Mouse (Mus musculus): ENCODE measurements around the gene Cldn34a.
"Not testable (repeated sequence)": the region's sequence is repeated elsewhere in the genome, so short reads cannot be mapped to it uniquely, and the experiment has no call there.

The Cldn34a gene

GRCm38 (mm10) chrX:152563034-152563433 lies at the start of gene Cldn34a:
Cldn34a (plus strand) TSS chrX:152563334.
- no peak for DNase-seq (ENCODE audit: low read depth, low spot score)

- not testable (repeated sequence) for DNase-seq (ENCODE audit: low read depth, low spot score)
Measured at GRCm38 (mm10) chrX:152518611-152519010, 44.5 kb upstream of the Cldn34a start.

GRCm38 (mm10) chrX:152545736-152546135 lies 17.4 kb upstream of the Cldn34a start:
- no peak for DNase-seq (ENCODE audit: low read depth, low spot score)

DNA sequence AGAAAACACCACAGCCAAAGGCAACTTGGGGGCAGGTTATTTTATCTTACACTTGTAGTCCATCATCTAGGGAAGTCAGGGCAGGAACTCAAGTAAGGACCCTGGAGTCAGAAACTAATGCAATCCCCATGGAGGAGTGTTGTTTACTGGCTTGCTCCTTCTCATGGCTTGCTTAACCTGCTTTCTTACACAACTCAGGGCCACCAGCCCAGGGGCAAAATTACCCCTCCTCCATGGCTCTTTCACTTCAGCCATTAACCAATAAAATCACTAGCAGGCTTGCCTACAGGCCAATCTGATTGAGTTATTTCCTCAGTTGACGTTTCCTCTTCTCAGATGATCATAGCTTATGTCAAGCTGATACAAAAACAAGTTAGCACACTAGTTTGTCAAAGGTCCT lies 15.0 kb upstream of the Cldn34a start:
- no peak for DNase-seq (ENCODE audit: low read depth, low spot score)

DNA sequence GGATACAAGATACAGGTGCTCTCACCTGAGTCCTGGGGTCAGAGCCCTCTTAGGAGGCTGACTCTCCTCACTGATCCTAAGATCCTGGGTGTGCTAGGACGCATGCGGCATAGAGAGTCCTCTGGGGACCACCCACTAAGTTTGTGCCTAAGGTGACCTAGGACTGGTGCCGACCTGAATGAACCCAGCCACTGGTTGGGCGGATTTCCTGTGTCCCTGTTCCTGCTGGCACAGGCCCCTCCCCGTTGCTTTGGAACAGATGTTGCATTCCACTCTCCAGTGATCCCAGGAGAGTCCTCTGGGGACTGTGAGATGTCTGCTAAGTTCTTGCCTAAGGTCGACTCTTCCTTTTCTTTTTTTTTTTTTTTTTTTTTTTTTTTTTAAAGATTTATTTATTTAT lies 5.7 kb upstream of the Cldn34a start:
- DNase-seq (ENCODE audit: low read depth, low spot score), result no peak
